Mouse (Mus musculus): ENCODE results near the gene Ttc22. TPM values are rescaled to one million over a fixed set of nuclear protein-coding genes. Genes with fewer than 3 reads are reported as not detected.

The Ttc22 gene
- polyA plus RNA-seq, 1 experiment from 2014 or later = 0.10 TPM

- DNase-seq (ENCODE audit: low spot score) = no peak
- Histone ChIP-seq H3K36me3 (replicated peaks; ENCODE audit: control insufficient read depth, insufficient read depth, low read depth, low read length) (peaks cover 3% of the 10 kb centered on the region), H3K4me1 (ENCODE audit: control insufficient read depth, insufficient read depth, low read length) (no peaks in the 10 kb centered on the region), H3K27me3 (ENCODE audit: control insufficient read depth, insufficient read depth, low read length) (no peaks in the 10 kb centered on the region), H3K9me3 (replicated peaks; ENCODE audit: control insufficient read depth, low read length) (no peaks in the 10 kb centered on the region), H3K4me3 (ENCODE audit: low read depth, low read length) (no peak overlapping the region), H3K27ac (replicated peaks; ENCODE audit: low read depth, low read length) (no peak overlapping the region), H3K9ac (replicated peaks; ENCODE audit: low read length) (no peak overlapping the region), H3K4me2 (ENCODE audit: low read depth, low read length) (no peak overlapping the region)
- 77% methylated on average over 9 of the region's 9 CpGs for WGBS
- no peak for ATAC-seq (replicated peaks; ENCODE audit: insufficient number of reproducible peaks, low FRiP score, low TSS enrichment, low read depth)
These were observed 32.1 kb upstream of the Ttc22 start for GRCm38 (mm10) chr4:106590142-106590541.

DNA sequence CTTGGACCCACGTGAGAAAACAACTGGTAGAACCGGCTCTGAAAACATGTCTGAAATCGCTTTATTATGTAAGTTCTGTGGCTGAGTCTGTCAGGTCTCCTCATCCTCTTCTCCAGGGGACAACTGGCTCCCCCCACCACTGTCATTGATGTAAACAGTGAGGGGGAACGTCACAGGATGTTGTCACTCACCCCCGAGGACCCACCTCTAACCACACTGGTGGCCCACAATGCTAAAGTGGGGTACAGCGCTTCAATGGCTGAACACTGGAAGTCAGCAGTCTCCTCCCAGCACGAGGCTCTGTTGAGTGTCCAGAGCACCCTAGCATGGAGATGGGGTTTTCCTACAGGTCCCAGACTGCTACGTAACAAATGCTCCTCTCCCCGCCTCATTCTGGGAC lies 31.4 kb upstream of the Ttc22 start:
- H3K36me3 ChIP-seq (replicated peaks; ENCODE audit: control insufficient read depth, insufficient read depth, low read depth, low read length) = peaks cover 3% of the 10 kb centered on the region
- no peak for DNase-seq (ENCODE audit: low spot score)
- H3K27me3 ChIP-seq (ENCODE audit: control insufficient read depth, insufficient read depth, low read length) = no peaks in the 10 kb centered on the region
- no peak overlapping the region for H3K4me2 ChIP-seq (ENCODE audit: low read depth, low read length)
- no peak overlapping the region for H3K27ac ChIP-seq (replicated peaks; ENCODE audit: low read depth, low read length)
- no peak overlapping the region for H3K4me3 ChIP-seq (ENCODE audit: low read depth, low read length)
- WGBS = 92% methylated on average over 9 of the region's 9 CpGs
- H3K4me1 ChIP-seq (ENCODE audit: control insufficient read depth, insufficient read depth, low read length) = no peaks in the 10 kb centered on the region
- H3K9me3 ChIP-seq (replicated peaks; ENCODE audit: control insufficient read depth, low read length) = no peaks in the 10 kb centered on the region
- ATAC-seq (replicated peaks; ENCODE audit: insufficient number of reproducible peaks, low FRiP score, low TSS enrichment, low read depth) = no peak
- no peak overlapping the region for H3K9ac ChIP-seq (replicated peaks; ENCODE audit: low read length)

DNA sequence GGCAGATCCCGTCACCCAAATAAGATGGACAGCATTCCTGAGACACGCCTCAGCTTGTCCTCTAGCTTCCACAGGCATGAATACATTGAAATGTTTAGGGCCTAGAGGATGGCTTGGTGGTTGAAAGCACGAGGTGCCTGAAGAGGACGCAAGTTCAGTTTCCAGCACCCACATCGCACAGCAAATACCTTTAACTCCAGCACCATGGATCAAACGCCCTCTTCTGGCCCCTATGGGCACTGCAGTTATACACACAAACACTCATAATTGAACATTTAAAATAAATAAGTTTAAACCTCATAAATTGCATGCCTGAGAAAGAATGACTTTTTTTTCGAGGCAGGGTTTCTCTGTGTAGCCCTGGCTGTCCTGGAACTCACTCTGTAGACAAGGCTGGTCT lies 28.6 kb upstream of the Ttc22 start:
- no peaks in the 10 kb centered on the region for H3K9me3 ChIP-seq (replicated peaks; ENCODE audit: control insufficient read depth, low read length)
- no peak overlapping the region for H3K9ac ChIP-seq (replicated peaks; ENCODE audit: low read length)
- no peak overlapping the region for H3K27ac ChIP-seq (replicated peaks; ENCODE audit: low read depth, low read length)
- no peak overlapping the region for H3K4me2 ChIP-seq (ENCODE audit: low read depth, low read length)
- no peaks in the 10 kb centered on the region; the same call in none of the 2 replicates for H3K36me3 ChIP-seq (replicated peaks; ENCODE audit: control insufficient read depth, insufficient read depth, low read depth, low read length)
- H3K4me1 ChIP-seq (ENCODE audit: control insufficient read depth, insufficient read depth, low read length) = no peaks in the 10 kb centered on the region
- DNase-seq (ENCODE audit: low spot score) (no peak), ATAC-seq (replicated peaks; ENCODE audit: insufficient number of reproducible peaks, low FRiP score, low TSS enrichment, low read depth) (no peak)
- no peaks in the 10 kb centered on the region for H3K27me3 ChIP-seq (ENCODE audit: control insufficient read depth, insufficient read depth, low read length)
- 63% methylated on average over 7 of the region's 7 CpGs for WGBS
- H3K4me3 ChIP-seq (ENCODE audit: low read depth, low read length) = no peak overlapping the region

GRCm38 (mm10) chr4:106596200-106596599 lies 26.0 kb upstream of the Ttc22 start:
- H3K27ac ChIP-seq (replicated peaks; ENCODE audit: low read depth, low read length) = no peak overlapping the region
- 59% methylated on average over 3 of the region's 3 CpGs for WGBS
- no peaks in the 10 kb centered on the region for H3K4me1 ChIP-seq (ENCODE audit: control insufficient read depth, insufficient read depth, low read length)
- H3K9me3 ChIP-seq (replicated peaks; ENCODE audit: control insufficient read depth, low read length) = no peaks in the 10 kb centered on the region
- no peak overlapping the region for H3K4me2 ChIP-seq (ENCODE audit: low read depth, low read length)
- ATAC-seq (replicated peaks; ENCODE audit: insufficient number of reproducible peaks, low FRiP score, low TSS enrichment, low read depth) (no peak), DNase-seq (ENCODE audit: low spot score) (no peak)
- no peak overlapping the region for H3K9ac ChIP-seq (replicated peaks; ENCODE audit: low read length)
- H3K27me3 ChIP-seq (ENCODE audit: control insufficient read depth, insufficient read depth, low read length) = no peaks in the 10 kb centered on the region
- H3K4me3 ChIP-seq (ENCODE audit: low read depth, low read length) = no peak overlapping the region
- H3K36me3 ChIP-seq (replicated peaks; ENCODE audit: control insufficient read depth, insufficient read depth, low read depth, low read length) = no peaks in the 10 kb centered on the region

DNA sequence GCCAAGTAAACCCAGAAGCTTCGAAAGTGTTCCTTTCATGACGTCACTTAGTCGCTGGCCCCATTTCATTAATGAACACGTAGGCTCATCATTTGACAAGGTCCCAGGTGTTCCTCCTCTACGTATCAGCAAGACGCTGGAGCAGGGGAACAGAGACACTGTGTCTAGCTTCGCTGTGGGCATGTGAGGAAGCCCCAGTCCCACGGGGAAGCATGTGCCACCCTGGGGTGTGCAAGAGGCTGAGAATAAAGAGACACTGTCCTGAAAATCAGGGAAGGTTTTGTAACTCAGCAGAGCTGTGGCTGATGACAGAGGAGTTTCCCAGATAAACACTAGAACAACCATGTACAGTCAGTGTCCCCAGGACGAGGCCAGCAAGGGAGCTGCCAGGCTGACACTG lies 25.2 kb upstream of the Ttc22 start:
- no peak overlapping the region for H3K4me2 ChIP-seq (ENCODE audit: low read depth, low read length)
- no peak overlapping the region for H3K9ac ChIP-seq (replicated peaks; ENCODE audit: low read length)
- H3K27ac ChIP-seq (replicated peaks; ENCODE audit: low read depth, low read length) = no peak overlapping the region
- no peaks in the 10 kb centered on the region for H3K27me3 ChIP-seq (ENCODE audit: control insufficient read depth, insufficient read depth, low read length)
- H3K36me3 ChIP-seq (replicated peaks; ENCODE audit: control insufficient read depth, insufficient read depth, low read depth, low read length) = no peaks in the 10 kb centered on the region
- H3K4me1 ChIP-seq (ENCODE audit: control insufficient read depth, insufficient read depth, low read length) = no peaks in the 10 kb centered on the region
- DNase-seq (ENCODE audit: low spot score) (no peak), ATAC-seq (replicated peaks; ENCODE audit: insufficient number of reproducible peaks, low FRiP score, low TSS enrichment, low read depth) (no peak)
- no peaks in the 10 kb centered on the region for H3K9me3 ChIP-seq (replicated peaks; ENCODE audit: control insufficient read depth, low read length)
- WGBS = 75% methylated on average over 9 of the region's 9 CpGs
- no peak overlapping the region for H3K4me3 ChIP-seq (ENCODE audit: low read depth, low read length)

DNA sequence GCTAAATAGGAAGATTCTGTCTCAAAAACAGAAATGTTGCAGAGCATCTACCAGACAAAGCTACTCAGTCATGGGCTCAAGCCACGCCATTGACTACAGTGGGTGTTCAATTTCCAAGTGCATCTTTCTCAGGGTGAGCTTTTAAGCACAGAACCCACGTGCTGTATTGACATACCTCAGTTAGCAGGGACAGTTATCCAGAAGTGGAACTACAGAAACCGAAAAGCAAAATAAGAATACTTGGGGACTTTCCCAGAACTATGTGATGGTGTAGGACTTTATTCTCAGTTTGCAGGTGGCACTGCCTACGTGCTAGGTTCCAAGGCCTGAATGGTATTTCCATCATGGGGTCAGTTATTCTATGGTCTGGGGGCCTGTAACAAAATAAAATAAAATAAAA lies 24.5 kb upstream of the Ttc22 start:
- Histone ChIP-seq H3K4me1 (ENCODE audit: control insufficient read depth, insufficient read depth, low read length) (no peaks in the 10 kb centered on the region), H3K4me3 (ENCODE audit: low read depth, low read length) (no peak overlapping the region), H3K27ac (replicated peaks; ENCODE audit: low read depth, low read length) (no peak overlapping the region), H3K27me3 (ENCODE audit: control insufficient read depth, insufficient read depth, low read length) (no peaks in the 10 kb centered on the region), H3K36me3 (replicated peaks; ENCODE audit: control insufficient read depth, insufficient read depth, low read depth, low read length) (no peaks in the 10 kb centered on the region), H3K9ac (replicated peaks; ENCODE audit: low read length) (no peak overlapping the region), H3K4me2 (ENCODE audit: low read depth, low read length) (no peak overlapping the region), H3K9me3 (replicated peaks; ENCODE audit: control insufficient read depth, low read length) (no peaks in the 10 kb centered on the region)
- no peak for ATAC-seq (replicated peaks; ENCODE audit: insufficient number of reproducible peaks, low FRiP score, low TSS enrichment, low read depth)
- 81% methylated on average over 4 of the region's 4 CpGs for WGBS
- DNase-seq (ENCODE audit: low spot score) = no peak

- ATAC-seq (replicated peaks; ENCODE audit: insufficient number of reproducible peaks, low FRiP score, low TSS enrichment, low read depth) (no peak), DNase-seq (ENCODE audit: low spot score) (no peak)
- no peak overlapping the region for H3K4me3 ChIP-seq (ENCODE audit: low read depth, low read length)
- no peak overlapping the region for H3K27ac ChIP-seq (replicated peaks; ENCODE audit: low read depth, low read length)
- H3K36me3 ChIP-seq (replicated peaks; ENCODE audit: control insufficient read depth, insufficient read depth, low read depth, low read length) = no peaks in the 10 kb centered on the region
- WGBS = 48% methylated on average over 1 of the region's 1 CpGs
- no peak overlapping the region for H3K4me2 ChIP-seq (ENCODE audit: low read depth, low read length)
- H3K4me1 ChIP-seq (ENCODE audit: control insufficient read depth, insufficient read depth, low read length) = no peaks in the 10 kb centered on the region
- H3K27me3 ChIP-seq (ENCODE audit: control insufficient read depth, insufficient read depth, low read length) = no peaks in the 10 kb centered on the region
- no peak overlapping the region for H3K9ac ChIP-seq (replicated peaks; ENCODE audit: low read length)
- no peaks in the 10 kb centered on the region for H3K9me3 ChIP-seq (replicated peaks; ENCODE audit: control insufficient read depth, low read length)
These were observed 22.8 kb upstream of the Ttc22 start for GRCm38 (mm10) chr4:106599415-106599814.

DNA sequence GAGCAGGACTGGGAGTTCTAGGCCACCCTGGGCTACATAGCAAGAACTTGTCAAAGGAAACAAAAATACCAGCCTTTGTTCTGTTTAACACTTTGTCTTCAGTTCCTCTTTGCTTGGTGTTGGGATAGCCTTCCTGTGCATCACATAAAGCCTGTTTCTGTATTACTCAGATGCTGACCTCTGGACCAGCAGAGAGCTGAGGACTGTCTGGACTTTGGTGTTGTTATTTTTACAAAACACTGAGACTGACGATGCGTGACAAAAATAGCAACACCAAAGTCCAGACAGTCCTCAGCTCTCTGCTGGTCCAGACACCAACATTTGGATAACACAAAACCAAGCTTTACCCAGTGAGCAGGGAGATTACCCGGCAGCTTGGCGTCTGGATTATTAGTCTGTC lies 21.5 kb upstream of the Ttc22 start:
- Histone ChIP-seq H3K4me3 (ENCODE audit: low read depth, low read length) (no peak overlapping the region), H3K36me3 (replicated peaks; ENCODE audit: control insufficient read depth, insufficient read depth, low read depth, low read length) (no peaks in the 10 kb centered on the region), H3K27ac (replicated peaks; ENCODE audit: low read depth, low read length) (no peak overlapping the region), H3K4me2 (ENCODE audit: low read depth, low read length) (no peak overlapping the region), H3K9me3 (replicated peaks; ENCODE audit: control insufficient read depth, low read length) (no peaks in the 10 kb centered on the region), H3K27me3 (ENCODE audit: control insufficient read depth, insufficient read depth, low read length) (no peaks in the 10 kb centered on the region), H3K4me1 (ENCODE audit: control insufficient read depth, insufficient read depth, low read length) (no peaks in the 10 kb centered on the region), H3K9ac (replicated peaks; ENCODE audit: low read length) (no peak overlapping the region)
- WGBS = 77% methylated on average over 4 of the region's 4 CpGs
- DNase-seq (ENCODE audit: low spot score) (no peak), ATAC-seq (replicated peaks; ENCODE audit: insufficient number of reproducible peaks, low FRiP score, low TSS enrichment, low read depth) (no peak)

Data from embryonic facial prominence, embryonic 11.5 days (tissue).